Mouse (Mus musculus): ENCODE measurements at regions not wholly inside any gene's neighbourhood (a gene's known extent, or its start where the extent isn't known, plus 50 kb on each side); places are given as distances from the start of the nearest gene placed in this dataset.

DNA sequence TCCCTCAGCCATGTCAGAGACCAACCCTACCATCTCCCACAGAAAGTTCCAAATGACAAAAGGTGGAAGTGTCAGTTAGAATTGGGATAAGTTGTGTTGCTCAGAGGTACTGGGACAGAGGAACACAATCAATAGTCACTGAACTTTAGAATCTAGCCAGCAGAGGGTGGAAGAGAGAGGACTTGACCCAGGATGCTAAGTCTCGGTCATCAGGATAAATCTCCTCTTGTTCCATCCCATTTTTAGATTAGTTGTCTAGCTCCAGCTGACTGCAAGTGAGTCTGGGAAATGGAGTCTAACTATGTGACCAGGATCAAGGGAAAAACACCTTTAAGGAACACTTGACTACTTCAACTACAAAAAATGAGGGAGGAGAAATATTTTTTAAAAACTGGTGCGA is 91.5 kb downstream of the Fam84b start:
- no peaks in the 10 kb centered on the region for H3K27me3 ChIP-seq (replicated peaks)
- no peak overlapping the region for H3K9ac ChIP-seq
- no peak overlapping the region for H3K4me2 ChIP-seq
- no peaks in the 10 kb centered on the region for H3K4me1 ChIP-seq
- H3K27ac ChIP-seq = no peak overlapping the region
- no peak for ATAC-seq (replicated peaks)
- H3K9me3 ChIP-seq = no peaks in the 10 kb centered on the region
- 66% methylated on average over 2 of the region's 2 CpGs for WGBS
- H3K4me3 ChIP-seq = no peak overlapping the region
- no peaks in the 10 kb centered on the region for H3K36me3 ChIP-seq (replicated peaks)

GRCm38 (mm10) chr15:60760015-60760437 is 93.6 kb downstream of the Fam84b start:
- H3K9ac ChIP-seq = no peak overlapping the region
- H3K27ac ChIP-seq = no peak overlapping the region
- 0 out of 2 replicates have a peak, but pooled peaks have one; percentile 6 for ATAC-seq (replicated peaks)
- no peak overlapping the region for H3K4me2 ChIP-seq
- H3K4me3 ChIP-seq = no peak overlapping the region
- no peaks in the 10 kb centered on the region for H3K27me3 ChIP-seq (replicated peaks)
- no peaks in the 10 kb centered on the region for H3K36me3 ChIP-seq (replicated peaks)
- H3K4me1 ChIP-seq = no peaks in the 10 kb centered on the region
- no peaks in the 10 kb centered on the region for H3K9me3 ChIP-seq
- WGBS = 37% methylated on average over 6 of the region's 6 CpGs

- no peak overlapping the region for H3K4me3 ChIP-seq
- WGBS = 85% methylated on average over 5 of the region's 5 CpGs
- no peak overlapping the region for H3K4me2 ChIP-seq
- ATAC-seq (replicated peaks) = no peak
- no peaks in the 10 kb centered on the region for H3K36me3 ChIP-seq (replicated peaks)
- H3K9ac ChIP-seq = no peak overlapping the region
- no peaks in the 10 kb centered on the region for H3K9me3 ChIP-seq
- H3K4me1 ChIP-seq = no peaks in the 10 kb centered on the region
- H3K27ac ChIP-seq = no peak overlapping the region
- H3K27me3 ChIP-seq (replicated peaks) = no peaks in the 10 kb centered on the region
Observed at GRCm38 (mm10) chr15:60754246-60754645, 99.3 kb downstream of the Fam84b start.

DNA sequence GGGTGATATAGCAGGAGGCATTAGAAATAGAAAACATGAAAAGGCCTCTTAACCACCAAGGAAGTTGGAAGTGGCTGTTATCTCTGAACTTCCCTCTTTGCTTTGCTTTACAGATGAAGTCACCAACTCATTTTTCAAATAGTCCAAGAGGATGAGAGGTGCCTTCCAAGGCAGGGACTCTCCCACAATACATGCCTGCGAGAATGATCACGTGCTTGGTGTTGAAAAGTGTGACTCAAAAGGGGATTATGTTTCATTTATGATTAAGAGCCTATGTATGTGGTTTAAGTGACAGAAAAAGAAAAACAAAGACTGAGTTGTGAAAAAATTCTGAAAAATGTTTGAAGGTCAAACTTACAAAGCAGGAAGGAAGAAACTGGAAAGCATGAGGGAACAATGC is 114.0 kb downstream of the Fam84b start:
- Histone ChIP-seq H3K4me1 (no peaks in the 10 kb centered on the region), H3K27me3 (replicated peaks) (no peaks in the 10 kb centered on the region), H3K27ac (no peak overlapping the region), H3K36me3 (replicated peaks) (no peaks in the 10 kb centered on the region), H3K4me3 (no peak overlapping the region), H3K9ac (no peak overlapping the region), H3K4me2 (no peak overlapping the region), H3K9me3 (no peaks in the 10 kb centered on the region)
- no peak for ATAC-seq (replicated peaks)
- 76% methylated on average over 2 of the region's 2 CpGs for WGBS

DNA sequence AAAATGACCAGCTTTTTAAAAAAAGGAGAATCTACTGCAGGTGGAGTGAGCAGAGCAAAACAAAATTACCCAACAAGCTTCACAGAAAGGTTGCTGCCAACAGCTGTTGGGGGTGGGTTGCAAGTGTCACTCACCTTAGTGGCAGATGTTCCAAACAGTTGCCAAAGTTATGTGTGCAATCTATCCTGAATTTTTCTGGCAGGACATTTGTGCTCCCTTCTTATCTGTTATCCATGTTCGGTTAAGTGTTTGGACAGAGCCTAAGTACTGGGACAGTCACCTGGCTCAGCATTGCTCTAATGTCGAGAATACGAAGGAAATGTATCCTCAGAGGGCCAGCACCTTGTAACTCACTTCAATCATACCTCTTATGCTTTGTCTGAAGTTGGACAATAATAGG is 115.3 kb downstream of the Fam84b start:
- Histone ChIP-seq H3K9me3 (no peaks in the 10 kb centered on the region), H3K4me1 (no peaks in the 10 kb centered on the region), H3K27ac (no peak overlapping the region), H3K4me3 (no peak overlapping the region), H3K27me3 (replicated peaks) (no peaks in the 10 kb centered on the region), H3K36me3 (replicated peaks) (no peaks in the 10 kb centered on the region), H3K9ac (no peak overlapping the region), H3K4me2 (no peak overlapping the region)
- ATAC-seq (replicated peaks) = no peak
- 93% methylated on average over 3 of the region's 3 CpGs for WGBS

DNA sequence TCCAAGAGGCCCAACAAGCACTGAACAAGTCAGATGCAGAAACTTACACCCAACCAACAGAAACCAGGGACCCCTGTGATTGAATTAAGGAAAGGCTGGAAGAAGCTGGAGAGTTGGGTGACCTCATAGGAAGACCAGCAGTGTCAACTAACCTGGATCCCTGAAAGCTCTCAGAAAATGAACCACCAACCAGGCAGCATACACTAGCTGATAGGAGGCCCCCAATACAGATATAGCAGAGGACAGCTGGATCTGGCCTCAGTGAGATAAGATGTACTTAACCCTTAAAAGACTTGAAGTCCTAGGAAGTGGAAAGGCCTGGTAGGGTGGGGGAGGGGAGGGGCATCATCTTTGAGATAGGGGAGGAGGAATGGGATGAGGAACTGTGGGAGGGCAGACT is 121.2 kb downstream of the Fam84b start:
- Histone ChIP-seq H3K4me1 (no peaks in the 10 kb centered on the region; the same call in 1 of the 2 replicates), H3K36me3 (replicated peaks) (no peaks in the 10 kb centered on the region), H3K9ac (no peak overlapping the region), H3K27me3 (replicated peaks) (no peaks in the 10 kb centered on the region), H3K27ac (no peak overlapping the region), H3K9me3 (no peaks in the 10 kb centered on the region), H3K4me3 (no peak overlapping the region), H3K4me2 (no peak overlapping the region)
- ATAC-seq (replicated peaks) = no peak

DNA sequence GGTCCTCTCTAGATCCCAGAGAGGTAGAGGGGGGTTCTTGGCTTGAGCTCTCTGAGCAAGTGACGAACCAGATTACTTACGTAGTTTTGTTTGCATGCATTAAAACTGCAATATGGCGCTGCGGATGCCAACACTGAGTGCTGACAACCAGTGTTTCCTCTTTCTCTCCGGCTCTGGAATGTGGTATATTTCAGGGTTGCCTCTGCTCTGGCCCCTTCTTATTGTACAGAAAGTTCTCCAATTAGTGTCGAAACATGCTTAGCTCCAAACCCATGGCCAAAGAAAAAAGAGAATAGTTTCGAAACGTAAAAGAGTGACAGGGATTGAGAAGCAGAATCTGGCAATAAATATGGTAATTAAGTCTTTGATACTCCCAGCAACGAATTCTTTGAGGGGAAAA is 124.8 kb downstream of the Fam84b start:
- 39% methylated on average over 9 of the region's 9 CpGs for WGBS
- no peak overlapping the region for H3K4me2 ChIP-seq

DNA sequence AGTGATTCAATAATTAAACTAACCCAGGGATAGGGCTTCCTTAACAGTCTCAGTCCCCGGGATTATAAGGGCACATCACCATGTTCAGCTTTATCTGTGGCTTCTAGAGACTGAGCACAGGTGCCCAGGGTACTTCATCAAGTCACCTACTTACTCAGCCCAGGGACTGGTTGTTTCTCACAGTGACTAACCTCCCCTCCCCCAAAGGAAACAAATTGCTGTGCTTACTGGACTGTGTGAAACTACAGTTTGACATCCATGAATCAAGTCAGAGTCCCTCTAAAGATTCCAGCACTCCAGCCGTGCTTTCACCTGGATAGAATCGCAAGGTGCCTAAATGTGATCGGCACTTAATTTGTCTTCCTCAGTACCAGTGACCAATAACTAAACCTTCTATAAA is 125.2 kb downstream of the Fam84b start:
- 86% methylated on average over 4 of the region's 4 CpGs for WGBS
- H3K27ac ChIP-seq = no peak overlapping the region
- H3K4me1 ChIP-seq = no peaks in the 10 kb centered on the region; the same call in 1 of the 2 replicates
- no peaks in the 10 kb centered on the region for H3K36me3 ChIP-seq (replicated peaks)
- no peaks in the 10 kb centered on the region for H3K9me3 ChIP-seq
- no peak overlapping the region for H3K4me2 ChIP-seq
- ATAC-seq (replicated peaks) = no peak
- no peaks in the 10 kb centered on the region for H3K27me3 ChIP-seq (replicated peaks)
- no peak overlapping the region for H3K9ac ChIP-seq
- H3K4me3 ChIP-seq = no peak overlapping the region

More for the DNA sequence above, 124.8 kb downstream of the Fam84b start:
- ATAC-seq (replicated peaks) = no peak
- H3K27me3 ChIP-seq (replicated peaks) = no peaks in the 10 kb centered on the region
- no peaks in the 10 kb centered on the region for H3K36me3 ChIP-seq (replicated peaks)
- H3K4me3 ChIP-seq = no peak overlapping the region
- H3K9me3 ChIP-seq = no peaks in the 10 kb centered on the region
- H3K27ac ChIP-seq = no peak overlapping the region
- no peaks in the 10 kb centered on the region; the same call in 1 of the 2 replicates for H3K4me1 ChIP-seq
- no peak overlapping the region for H3K9ac ChIP-seq

GRCm38 (mm10) chr15:60719332-60719731 is 134.2 kb downstream of the Fam84b start:
- no peaks in the 10 kb centered on the region for H3K4me1 ChIP-seq
- H3K36me3 ChIP-seq (replicated peaks) = no peaks in the 10 kb centered on the region
- H3K4me3 ChIP-seq = no peak overlapping the region
- H3K27ac ChIP-seq = no peak overlapping the region
- 93% methylated on average over 5 of the region's 5 CpGs for WGBS
- H3K9ac ChIP-seq = no peak overlapping the region
- H3K4me2 ChIP-seq = no peak overlapping the region
- no peaks in the 10 kb centered on the region for H3K9me3 ChIP-seq
- H3K27me3 ChIP-seq (replicated peaks) = no peaks in the 10 kb centered on the region
- no peak for ATAC-seq (replicated peaks)

DNA sequence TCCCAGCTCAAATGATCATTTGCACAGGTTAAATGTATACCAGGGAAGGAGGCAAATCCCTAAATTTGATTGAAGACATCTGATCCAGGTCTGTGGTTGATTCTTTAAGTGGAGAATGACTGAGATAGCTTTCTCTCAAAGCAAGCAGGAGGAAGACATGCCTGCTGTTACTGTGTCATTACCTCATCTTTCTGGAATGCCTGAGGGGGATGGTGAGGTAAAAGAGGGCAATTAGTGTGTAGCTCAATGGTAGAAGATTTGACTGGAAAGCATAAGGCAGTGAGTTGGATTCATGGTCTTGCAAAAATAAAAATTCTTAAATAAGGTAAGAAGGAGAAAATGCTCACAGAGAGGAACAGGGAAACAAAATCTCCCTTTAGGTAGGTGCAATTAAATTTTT is 144.9 kb downstream of the Fam84b start:
- H3K27ac ChIP-seq = no peak overlapping the region
- no peaks in the 10 kb centered on the region for H3K4me1 ChIP-seq
- no peaks in the 10 kb centered on the region for H3K27me3 ChIP-seq (replicated peaks)
- no peak for ATAC-seq (replicated peaks)
- no peak overlapping the region for H3K4me2 ChIP-seq
- H3K9me3 ChIP-seq = no peaks in the 10 kb centered on the region
- no peak overlapping the region for H3K9ac ChIP-seq
- no peaks in the 10 kb centered on the region for H3K36me3 ChIP-seq (replicated peaks)
- no peak overlapping the region for H3K4me3 ChIP-seq

GRCm38 (mm10) chr15:60706009-60706408 is 147.6 kb downstream of the Fam84b start:
- Histone ChIP-seq H3K4me2 (no peak overlapping the region), H3K9ac (no peak overlapping the region), H3K9me3 (no peaks in the 10 kb centered on the region), H3K4me3 (no peak overlapping the region), H3K36me3 (replicated peaks) (no peaks in the 10 kb centered on the region), H3K27ac (no peak overlapping the region), H3K4me1 (no peaks in the 10 kb centered on the region), H3K27me3 (replicated peaks) (no peaks in the 10 kb centered on the region)
- 91% methylated on average over 4 of the region's 4 CpGs for WGBS
- no peak for ATAC-seq (replicated peaks)

DNA sequence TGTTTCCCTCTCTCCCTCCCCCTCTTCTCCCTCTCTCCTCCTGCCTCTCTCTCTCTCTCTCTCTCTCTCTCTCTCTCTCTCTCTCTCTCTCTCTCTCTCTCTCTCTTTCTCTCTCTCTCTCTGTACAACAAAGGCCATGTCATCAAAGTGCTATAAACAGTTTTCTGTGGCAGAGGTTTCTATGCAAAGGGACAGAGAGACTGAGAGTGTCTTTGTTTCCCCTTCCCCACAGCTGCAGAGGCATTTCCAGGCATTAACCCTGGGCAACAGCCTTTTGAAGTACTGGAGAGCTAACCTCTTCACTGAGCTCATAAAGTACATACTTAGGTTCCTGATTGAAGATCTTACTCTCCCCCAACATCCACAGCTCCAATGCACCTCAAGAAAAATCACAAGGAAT is 152.3 kb downstream of the Fam84b start:
- Histone ChIP-seq H3K9me3 (no peaks in the 10 kb centered on the region), H3K36me3 (replicated peaks) (no peaks in the 10 kb centered on the region), H3K9ac (no peak overlapping the region), H3K27ac (no peak overlapping the region), H3K27me3 (replicated peaks) (no peaks in the 10 kb centered on the region), H3K4me2 (no peak overlapping the region), H3K4me3 (no peak overlapping the region), H3K4me1 (no peaks in the 10 kb centered on the region)
- ATAC-seq (replicated peaks) = no peak

GRCm38 (mm10) chr15:60694746-60695145 is 158.8 kb downstream of the Fam84b start:
- Histone ChIP-seq H3K4me1 (no peaks in the 10 kb centered on the region), H3K9me3 (no peaks in the 10 kb centered on the region)

More at GRCm38 (mm10) chr15:60694746-60695145, 158.8 kb downstream of the Fam84b start:
- no peak for ATAC-seq (replicated peaks)
- no peak overlapping the region for H3K9ac ChIP-seq
- no peaks in the 10 kb centered on the region for H3K36me3 ChIP-seq (replicated peaks)
- H3K4me2 ChIP-seq = no peak overlapping the region
- no peak overlapping the region for H3K4me3 ChIP-seq
- 93% methylated on average over 3 of the region's 3 CpGs for WGBS
- H3K27me3 ChIP-seq (replicated peaks) = no peaks in the 10 kb centered on the region
- H3K27ac ChIP-seq = no peak overlapping the region
